Mouse (Mus musculus): ENCODE results near the gene Nectin1. TPM values are rescaled to one million over a fixed set of nuclear protein-coding genes. Genes with fewer than 3 reads are reported as not detected.

Nectin1 gene
- total and polyA plus RNA-seq, 3 experiments: 3.9 to 6.2 TPM; not detected in 1

GRCm38 (mm10) chr9:43834283-43834682, 90.5 kb downstream of the Nectin1 start:
- Histone ChIP-seq H3K36me3 (ENCODE audit: control insufficient read depth in 1 of 2, insufficient read depth in 2 of 2, low read length in 2 of 2) (no peaks in the 10 kb centered on the region), H3K27me3 (ENCODE audit: control insufficient read depth in 1 of 2, insufficient read depth in 2 of 2, low read length in 2 of 2) (no peaks in the 10 kb centered on the region; a peak in 2 of 4 replicates)

GRCm38 (mm10) chr9:43838561-43838960, 94.8 kb downstream of the Nectin1 start:
- Histone ChIP-seq H3K9ac (ENCODE audit: control insufficient read depth, low read depth, low read length, poor library complexity, severe bottlenecking) (no peak overlapping the region), H3K79me2 (ENCODE audit: control insufficient read depth, insufficient read depth, low read length, poor library complexity) (no peaks in the 10 kb centered on the region), H3K27me3 (ENCODE audit: control insufficient read depth in 1 of 2, insufficient read depth in 2 of 2, low read length in 2 of 2) (no peaks in the 10 kb centered on the region; a peak in 1 of 4 replicates), H3K27ac (ENCODE audit: control insufficient read depth, low read depth, low read length) (no peak overlapping the region), H3K36me3 (ENCODE audit: control insufficient read depth in 1 of 2, insufficient read depth in 2 of 2, low read length in 2 of 2) (no peaks in the 10 kb centered on the region), H3K4me1 (ENCODE audit: control insufficient read depth in 1 of 2, insufficient read depth in 2 of 2, low read length in 2 of 2) (no peaks in the 10 kb centered on the region), H3K4me3 (ENCODE audit: control insufficient read depth in 1 of 2, insufficient read depth in 1 of 2, low read depth in 2 of 2, low read length in 2 of 2) (no peak overlapping the region), H3K9me3 (replicated peaks; ENCODE audit: insufficient read depth, low read length) (no peaks in the 10 kb centered on the region)
- TF ChIP-seq RAD21 (IDR thresholded peaks at IDR 0.05; ENCODE audit: low read depth, low read length) (no peak), ZKSCAN1 (IDR thresholded peaks at IDR 0.05; ENCODE audit: low read depth, low read length) (no peak), MAZ (IDR thresholded peaks at IDR 0.05; ENCODE audit: low read depth, low read length) (no peak), TBP (IDR thresholded peaks at IDR 0.05; ENCODE audit: low read depth, low read length) (no peak), SIN3A (IDR thresholded peaks at IDR 0.05; ENCODE audit: low read length) (no peak), RCOR1 (IDR thresholded peaks at IDR 0.05; ENCODE audit: low read depth, low read length) (no peak), NELFE (IDR thresholded peaks at IDR 0.05; ENCODE audit: low read depth, low read length) (no peak), E2F4 (IDR thresholded peaks at IDR 0.05; ENCODE audit: borderline replicate concordance, low read depth, low read length) (no peak), POLR2A (IDR thresholded peaks at IDR 0.05; ENCODE audit: control insufficient read depth in 1 of 2, insufficient read depth in 1 of 2, low read depth in 1 of 2, low read length in 2 of 2, poor library complexity in 1 of 2) (no peak), CHD2 (IDR thresholded peaks at IDR 0.05; ENCODE audit: low read length) (no peak), POLR2AphosphoS5 (IDR thresholded peaks at IDR 0.05; ENCODE audit: borderline replicate concordance, low read depth, low read length) (no peak), EP300 (IDR thresholded peaks at IDR 0.05; ENCODE audit: low read depth in 1 of 2, low read length in 2 of 2) (no peak), JUND (IDR thresholded peaks at IDR 0.05; ENCODE audit: low read depth, low read length) (no peak), MYB (IDR thresholded peaks at IDR 0.05; ENCODE audit: low read depth, low read length) (no peak), SMC3 (IDR thresholded peaks at IDR 0.05; ENCODE audit: low read depth, low read length) (no peak)
- DNase-seq (ENCODE audit: low read depth, low spot score): no peak

More at GRCm38 (mm10) chr9:43834283-43834682, 90.5 kb downstream of the Nectin1 start:
- Histone ChIP-seq H3K79me2 (ENCODE audit: control insufficient read depth, insufficient read depth, low read length, poor library complexity) (no peaks in the 10 kb centered on the region), H3K4me1 (ENCODE audit: control insufficient read depth in 1 of 2, insufficient read depth in 2 of 2, low read length in 2 of 2) (no peaks in the 10 kb centered on the region), H3K4me3 (ENCODE audit: control insufficient read depth in 1 of 2, insufficient read depth in 1 of 2, low read depth in 2 of 2, low read length in 2 of 2) (no peak overlapping the region), H3K27ac (ENCODE audit: control insufficient read depth, low read depth, low read length) (no peak overlapping the region), H3K9ac (ENCODE audit: control insufficient read depth, low read depth, low read length, poor library complexity, severe bottlenecking) (no peak overlapping the region), H3K9me3 (replicated peaks; ENCODE audit: insufficient read depth, low read length) (no peaks in the 10 kb centered on the region)
- no peak for DNase-seq (ENCODE audit: low read depth, low spot score)
- no peak for TF ChIP-seq EP300 (IDR thresholded peaks at IDR 0.05; ENCODE audit: low read depth in 1 of 2, low read length in 2 of 2)
- no peak for TF ChIP-seq RAD21 (IDR thresholded peaks at IDR 0.05; ENCODE audit: low read depth, low read length)
- TF ChIP-seq UBTF (IDR thresholded peaks at IDR 0.05; ENCODE audit: borderline replicate concordance, insufficient read depth, low read depth, low read length): no peak
- TF ChIP-seq MXI1 (IDR thresholded peaks at IDR 0.05; ENCODE audit: low read depth, low read length): no peak
- TF ChIP-seq POLR2A (IDR thresholded peaks at IDR 0.05; ENCODE audit: control insufficient read depth in 1 of 2, insufficient read depth in 1 of 2, low read depth in 1 of 2, low read length in 2 of 2, poor library complexity in 1 of 2): no peak
